Mouse (Mus musculus) heart, embryonic 12.5 days (tissue): ENCODE data around the gene H2-D1. TPM values are rescaled to one million over a fixed set of nuclear protein-coding genes. Genes with fewer than 3 reads are reported as not detected.

Source experiments
- ATAC-seq: fragments of 200-750 bp; cut with Nextera tagmentation; 2 replicates; pipeline ENCODE4 v1.8.0; 2017; ENCODE audit warnings: moderate TSS enrichment, moderate library complexity; ENCODE audit not compliant: insufficient number of reproducible peaks, low FRiP score
- H3K27ac ChIP-seq: fragments of 300-500 bp; sonication (generic); 2 replicates; pipeline ENCODE4 v1.5.1; 2016; ENCODE audit warnings: mild to moderate bottlenecking, moderate library complexity; ENCODE audit not compliant: poor library complexity, severe bottlenecking
- H3K27me3 ChIP-seq: fragments of 300-500 bp; sonication (generic); replicated peaks from 2 replicates; pipeline ENCODE4 v1.6.1; 2016; ENCODE audit warnings: mild to moderate bottlenecking, moderate library complexity
- H3K36me3 ChIP-seq: fragments of 300-500 bp; sonication (generic); 2 replicates; pipeline ENCODE4 v1.6.1; 2016; ENCODE audit warnings: mild to moderate bottlenecking, moderate library complexity
- H3K4me1 ChIP-seq: fragments of 300-500 bp; sonication (generic); replicated peaks from 2 replicates; pipeline ENCODE4 v1.6.1; 2016; ENCODE audit warnings: mild to moderate bottlenecking
- H3K4me2 ChIP-seq: fragments of 300-500 bp; sonication (generic); 2 replicates; pipeline ENCODE4 v1.6.1; 2016; ENCODE audit warnings: mild to moderate bottlenecking, moderate library complexity
- H3K4me3 ChIP-seq: fragments of 300-500 bp; sonication (generic); 2 replicates; pipeline ENCODE4 v1.5.1; 2016; ENCODE audit warnings: mild to moderate bottlenecking
- H3K9ac ChIP-seq: fragments of 300-500 bp; sonication (generic); 2 replicates; pipeline ENCODE4 v1.6.1; 2016; ENCODE audit warnings: mild to moderate bottlenecking, moderate library complexity
- H3K9me3 ChIP-seq: fragments of 300-500 bp; sonication (generic); replicated peaks from 2 replicates; pipeline ENCODE4 v1.6.1; 2016; ENCODE audit warnings: mild to moderate bottlenecking, moderate library complexity
- WGBS: fragments of 180-500 bp; shearing (Covaris S2); methylation state at CpG from one replicate; pipeline ENCODE4 v1.1.7; 2016; 5-methylcytosine and 5-hydroxymethylcytosine counted together
- polyA plus RNA-seq: library from polyadenylated mRNA; unstranded; fragments of >200 nt; fragmentation: Nextera tagmentation; extraction: Ambion mirVana; gene quantifications from 2 replicates; pipeline ENCODE4 v1.2.1, GENCODE M21; 2016

The H2-D1 gene
- polyA plus RNA-seq, 1 experiment from 2014 or later = 30.2 TPM

DNA sequence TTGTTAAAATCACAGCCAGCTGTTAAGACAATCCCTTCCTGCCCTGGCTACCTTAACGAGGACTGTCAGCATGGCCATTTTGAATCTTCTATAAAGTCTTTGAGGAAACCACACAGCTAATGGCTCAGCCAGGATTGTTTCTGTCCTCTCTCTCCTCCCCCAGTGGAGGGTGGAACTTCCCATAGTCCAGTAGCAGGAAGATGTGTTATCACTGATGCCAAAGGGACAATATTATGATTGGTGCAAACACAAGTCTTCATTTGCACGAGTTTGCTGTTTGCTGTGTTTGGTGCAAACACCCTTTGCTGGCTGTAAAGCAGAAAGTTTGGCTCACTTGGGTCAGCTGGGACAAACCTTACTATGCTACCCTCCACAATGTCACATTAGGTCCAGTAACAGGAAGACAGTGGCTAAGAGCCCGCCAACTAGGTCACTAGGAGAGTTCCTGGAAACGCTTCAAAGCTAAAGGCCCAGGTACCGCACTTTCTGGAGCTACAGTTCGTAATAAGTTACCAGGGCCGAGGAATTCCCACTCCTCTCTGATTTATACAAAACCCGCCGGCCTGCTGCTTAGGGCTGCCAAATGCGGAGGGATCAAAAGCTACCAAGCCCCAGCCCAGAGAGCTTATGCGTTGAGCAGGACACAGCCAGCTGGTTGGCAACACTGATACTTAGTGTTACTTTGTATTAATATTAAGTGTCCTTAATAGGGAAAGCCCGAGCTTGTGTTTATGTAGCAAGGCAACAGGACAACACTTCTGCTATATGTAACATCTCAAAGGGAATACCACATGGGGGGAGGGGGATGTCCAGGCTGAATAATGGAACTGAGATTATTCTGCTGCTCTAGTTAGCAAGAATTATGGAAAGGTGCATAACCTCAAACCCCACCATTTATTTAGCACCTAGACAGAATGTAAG, 21.9 kb upstream of the H2-D1 start:
- H3K4me1 ChIP-seq = peaks cover 41% of the 10 kb centered on the region
- H3K27ac ChIP-seq = peak overlapping the region; percentile 99
- peak overlapping the region; percentile 89 for H3K4me3 ChIP-seq
- H3K9ac ChIP-seq = peak overlapping the region; percentile 64; the same call in 1 of the 2 replicates
- H3K4me2 ChIP-seq = peak overlapping the region; percentile 95
- ATAC-seq = no peak
- H3K36me3 ChIP-seq = peaks cover 27% of the 10 kb centered on the region
- H3K9me3 ChIP-seq = no peaks in the 10 kb centered on the region
- 34% methylated on average over 12 of the region's 12 CpGs for WGBS
- no peaks in the 10 kb centered on the region for H3K27me3 ChIP-seq

DNA sequence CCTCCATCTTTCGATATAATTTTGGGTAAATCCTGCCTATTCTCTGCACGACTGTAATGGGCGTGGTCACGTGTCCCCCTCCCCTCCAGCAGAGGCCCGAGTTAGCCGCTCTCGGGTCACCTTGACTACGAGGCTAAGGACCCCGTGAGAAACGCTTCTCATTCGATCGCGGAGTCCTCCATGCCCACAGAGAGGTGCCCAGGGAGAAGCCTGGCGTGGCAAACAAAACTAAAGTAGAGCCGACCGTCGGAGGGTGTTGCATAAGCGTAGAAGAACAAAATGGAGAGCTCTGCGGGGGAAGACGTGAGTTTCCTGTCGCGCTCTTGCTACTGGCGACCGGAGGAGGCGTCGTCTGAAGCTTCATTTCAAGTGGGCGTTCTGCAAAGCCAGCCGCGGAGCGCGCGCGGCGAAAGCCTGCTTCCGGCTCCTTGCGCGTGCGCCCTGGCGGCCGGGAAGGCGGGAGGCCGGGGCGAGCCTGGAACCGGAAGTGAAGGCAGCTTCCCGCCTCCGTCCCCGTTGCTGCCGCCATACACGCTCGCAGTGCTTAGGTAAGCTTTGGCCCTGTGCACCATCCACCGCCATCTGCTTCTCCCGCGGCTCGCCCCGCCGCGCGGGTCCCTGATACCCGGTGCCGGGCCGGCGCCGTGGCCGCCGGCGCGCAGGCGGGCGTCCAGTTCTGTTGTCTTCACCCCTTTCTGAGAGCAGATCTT, 21.1 kb upstream of the H2-D1 start, which contains the start of gene Ddx39b:
Ddx39b (plus strand) TSS at position 442 of the 710 bp plus-strand sequence.
- under 1% methylated on average over 68 of the region's 69 CpGs for WGBS
- peak within 1 kb of the TSS; percentile 95 for H3K4me2 ChIP-seq
- H3K4me3 ChIP-seq = peak within 1 kb of the TSS; percentile 89
- peaks cover 48% of the 10 kb centered on the region for H3K4me1 ChIP-seq
- peak within 1 kb of the TSS; percentile 99 for H3K9ac ChIP-seq
- ATAC-seq = peak; percentile 91
- no peaks in the 10 kb centered on the region for H3K27me3 ChIP-seq
- H3K9me3 ChIP-seq = no peaks in the 10 kb centered on the region
- H3K27ac ChIP-seq = peak within 1 kb of the TSS; percentile 99
- peaks cover 35% of the 10 kb centered on the region for H3K36me3 ChIP-seq

DNA sequence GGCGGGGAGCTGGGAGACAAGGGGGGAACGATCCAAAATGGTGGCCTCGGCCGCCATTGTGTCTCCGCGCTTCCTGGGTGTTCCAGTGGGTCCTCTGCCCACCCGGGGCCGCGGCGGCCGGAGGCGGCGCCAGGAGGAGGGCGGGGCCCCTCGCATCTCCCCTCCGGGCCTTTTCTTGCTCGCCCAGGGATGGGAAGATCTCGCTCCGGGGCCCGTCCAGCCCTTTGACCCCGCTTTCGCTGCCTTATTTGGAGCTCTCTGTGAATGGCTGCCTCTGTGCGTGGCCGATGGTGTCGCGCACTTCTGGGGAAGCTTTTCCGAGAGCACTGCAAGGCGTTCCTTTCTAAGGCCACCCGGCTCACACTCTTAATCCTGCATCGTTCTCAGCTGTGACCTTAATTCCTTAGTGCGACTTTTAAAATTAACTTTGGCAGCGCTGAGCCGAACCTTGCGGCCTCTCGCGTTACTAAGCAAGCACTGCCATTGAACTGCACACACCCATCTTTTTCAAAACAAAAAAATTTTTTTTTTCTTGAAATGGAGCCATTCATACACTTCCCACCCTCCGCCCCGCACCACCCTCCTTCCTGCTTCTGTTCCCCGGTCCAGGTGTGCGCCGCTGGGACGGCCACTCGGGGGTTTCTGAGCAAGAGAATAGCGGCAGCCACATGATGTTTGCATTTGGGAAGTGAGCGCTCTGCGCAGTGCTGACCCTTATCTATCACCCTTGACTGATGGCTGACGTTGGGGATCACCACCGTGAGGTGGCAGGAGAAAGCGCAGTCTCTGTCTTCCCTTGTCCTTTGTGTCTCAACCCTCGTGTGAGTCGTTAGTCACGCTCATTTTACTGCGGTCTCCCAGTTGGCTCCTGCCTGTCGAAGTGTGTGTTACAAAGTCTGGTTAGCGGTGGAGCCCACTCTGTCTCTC, 20.3 kb upstream of the H2-D1 start:
- H3K9me3 ChIP-seq = no peaks in the 10 kb centered on the region
- under 1% methylated on average over 54 of the region's 55 CpGs for WGBS
- H3K36me3 ChIP-seq = peaks cover 43% of the 10 kb centered on the region
- H3K4me1 ChIP-seq = peaks cover 46% of the 10 kb centered on the region
- peak overlapping the region; percentile 99 for H3K9ac ChIP-seq
- ATAC-seq = peak; percentile 59
- H3K4me3 ChIP-seq = peak overlapping the region; percentile 89
- no peaks in the 10 kb centered on the region for H3K27me3 ChIP-seq
- H3K27ac ChIP-seq = peak overlapping the region; percentile 99
- peak overlapping the region; percentile 95 for H3K4me2 ChIP-seq

DNA sequence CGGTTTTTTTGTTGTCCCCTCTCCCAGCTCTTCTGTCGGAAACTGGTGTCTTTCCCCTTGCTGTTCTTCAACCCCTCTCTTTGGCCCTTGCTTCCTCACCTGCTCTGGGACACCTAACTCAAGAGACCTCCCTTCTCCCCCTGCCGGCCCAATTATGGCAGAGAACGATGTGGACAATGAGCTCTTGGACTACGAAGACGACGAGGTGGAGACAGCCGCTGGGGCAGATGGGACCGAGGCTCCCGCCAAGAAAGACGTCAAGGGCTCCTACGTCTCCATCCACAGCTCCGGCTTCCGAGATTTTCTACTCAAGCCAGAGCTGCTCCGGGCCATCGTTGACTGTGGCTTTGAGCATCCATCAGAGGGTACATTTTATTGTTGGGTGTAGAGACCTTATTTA, 19.4 kb upstream of the H2-D1 start:
- peak overlapping the region; percentile 99 for H3K9ac ChIP-seq
- H3K27me3 ChIP-seq = no peaks in the 10 kb centered on the region
- H3K9me3 ChIP-seq = no peaks in the 10 kb centered on the region
- H3K36me3 ChIP-seq = peaks cover 51% of the 10 kb centered on the region
- H3K4me3 ChIP-seq = peak overlapping the region; percentile 89
- H3K4me2 ChIP-seq = peak overlapping the region; percentile 95
- WGBS = 13% methylated on average over 16 of the region's 16 CpGs
- peaks cover 46% of the 10 kb centered on the region for H3K4me1 ChIP-seq
- ATAC-seq = no peak
- H3K27ac ChIP-seq = peak overlapping the region; percentile 99

DNA sequence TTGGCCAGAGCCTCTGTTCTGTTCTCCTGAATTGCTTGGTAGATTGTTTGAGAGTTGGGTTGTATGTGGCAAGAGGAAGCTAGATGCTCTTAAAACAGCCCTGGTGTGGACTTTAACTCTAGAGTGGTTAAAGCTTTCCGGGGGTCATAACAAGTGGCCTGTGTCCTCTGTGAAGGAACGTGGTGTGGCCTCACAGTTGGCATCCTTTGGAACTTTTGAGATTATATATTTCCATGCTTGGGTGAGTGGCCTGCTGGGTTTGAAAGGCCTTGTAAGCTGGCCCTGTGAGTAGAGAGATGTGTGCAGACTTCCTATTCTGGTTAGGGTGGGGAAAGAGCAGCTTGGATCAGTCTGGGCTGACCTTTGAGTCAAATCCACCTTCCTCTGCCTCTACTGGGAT, 17.5 kb upstream of the H2-D1 start:
- Histone ChIP-seq H3K4me2 (peak overlapping the region; percentile 95; the same call in 1 of the 2 replicates), H3K4me3 (peak overlapping the region; percentile 89), H3K27ac (no peak overlapping the region), H3K27me3 (no peaks in the 10 kb centered on the region), H3K4me1 (peaks cover 45% of the 10 kb centered on the region), H3K36me3 (peaks cover 70% of the 10 kb centered on the region), H3K9me3 (no peaks in the 10 kb centered on the region), H3K9ac (peak overlapping the region; percentile 99)
- WGBS = 79% methylated on average over 2 of the region's 2 CpGs
- ATAC-seq = no peak

DNA sequence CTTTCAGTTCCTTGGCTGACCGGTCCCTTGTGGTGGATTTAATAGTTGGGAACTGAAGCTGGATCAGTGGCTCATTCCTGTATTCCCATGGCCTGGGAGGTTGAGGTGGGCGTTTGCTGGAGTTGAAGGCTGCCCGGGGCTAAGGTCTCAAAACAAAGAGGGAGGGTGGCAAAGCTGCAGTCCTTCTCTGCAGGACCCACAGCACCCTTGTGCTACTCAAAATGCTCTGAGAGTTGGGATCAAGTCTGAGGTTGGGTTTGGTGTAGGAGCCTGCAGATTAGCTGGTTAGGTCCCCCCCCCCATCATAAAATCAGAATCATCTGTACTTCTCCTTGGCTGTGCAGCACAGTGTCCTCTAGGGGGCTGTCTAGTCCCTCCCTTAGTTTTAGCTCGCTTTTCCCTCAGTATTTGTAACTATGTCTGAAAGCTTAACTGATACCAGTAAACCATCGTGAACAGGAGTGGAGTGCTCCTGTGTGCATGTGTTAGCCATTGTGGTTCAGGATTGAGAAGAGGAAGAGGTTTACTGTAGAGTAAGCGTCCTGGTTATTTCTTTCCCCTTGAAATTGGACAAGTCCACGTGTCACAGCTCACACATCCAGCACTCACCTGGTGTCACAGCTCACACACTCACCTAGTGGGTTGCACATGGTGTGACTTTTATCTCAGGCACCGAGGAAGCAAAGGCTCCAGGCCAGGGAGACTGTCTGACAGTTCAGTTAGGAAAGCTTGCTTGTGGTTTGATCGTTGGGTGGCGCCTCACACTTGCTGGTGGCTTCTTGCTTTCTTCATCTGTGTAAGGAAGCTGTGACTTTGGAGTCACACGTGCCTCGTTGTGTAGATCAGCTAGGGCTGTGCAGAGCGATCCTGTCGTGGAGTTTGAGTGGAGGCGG, 16.6 kb upstream of the H2-D1 start:
- Histone ChIP-seq H3K4me3 (no peak overlapping the region), H3K36me3 (peaks cover 79% of the 10 kb centered on the region), H3K4me2 (no peak overlapping the region), H3K27ac (no peak overlapping the region), H3K9ac (peak overlapping the region; percentile 7; the same call in 1 of the 2 replicates), H3K9me3 (no peaks in the 10 kb centered on the region), H3K27me3 (no peaks in the 10 kb centered on the region), H3K4me1 (peaks cover 35% of the 10 kb centered on the region)
- 87% methylated on average over 15 of the region's 15 CpGs for WGBS
- no peak for ATAC-seq

DNA sequence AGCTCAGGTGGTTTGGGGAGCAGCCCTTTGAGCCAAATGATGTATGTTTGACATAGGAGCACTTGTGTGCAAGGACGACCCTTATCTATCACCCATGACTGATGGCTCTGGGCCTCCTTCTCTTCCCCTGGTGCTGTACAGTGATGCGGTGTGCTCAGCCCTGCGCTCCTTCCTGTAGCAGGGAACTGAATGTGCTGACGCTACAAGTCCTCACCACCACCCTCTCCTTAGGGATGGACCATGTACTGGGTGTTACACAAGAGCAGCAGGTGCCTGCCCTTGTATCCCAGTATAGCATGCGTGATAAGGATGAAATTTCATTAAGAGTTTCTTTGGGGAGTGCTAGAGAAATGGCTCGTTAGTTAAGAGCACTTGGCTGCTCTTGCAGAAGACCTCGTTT, 15.4 kb upstream of the H2-D1 start:
- no peak overlapping the region for H3K4me2 ChIP-seq
- no peaks in the 10 kb centered on the region for H3K9me3 ChIP-seq
- no peak overlapping the region for H3K4me3 ChIP-seq
- peaks cover 35% of the 10 kb centered on the region for H3K4me1 ChIP-seq
- ATAC-seq = no peak
- H3K9ac ChIP-seq = no peak overlapping the region
- H3K36me3 ChIP-seq = peaks cover 90% of the 10 kb centered on the region
- H3K27ac ChIP-seq = no peak overlapping the region
- 83% methylated on average over 7 of the region's 7 CpGs for WGBS
- H3K27me3 ChIP-seq = no peaks in the 10 kb centered on the region

DNA sequence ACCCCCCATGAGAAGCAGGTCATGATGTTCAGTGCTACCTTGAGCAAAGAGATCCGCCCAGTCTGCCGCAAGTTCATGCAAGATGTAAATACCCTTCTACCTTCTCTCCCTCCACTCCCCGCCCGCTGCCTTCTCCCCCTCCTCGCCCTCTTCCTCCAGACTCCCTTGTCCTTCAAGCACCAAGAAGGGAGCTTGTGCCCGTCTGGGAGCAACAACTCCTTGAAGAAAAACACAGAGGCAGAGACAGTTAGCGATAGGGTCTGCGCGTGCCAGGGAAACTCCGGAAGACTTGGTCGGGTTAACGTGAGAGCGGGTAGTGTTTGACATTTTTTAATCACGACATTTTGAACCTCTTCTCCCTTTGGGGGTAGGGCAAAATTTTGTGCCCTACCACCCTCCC, 13.5 kb upstream of the H2-D1 start:
- WGBS = 93% methylated on average over 14 of the region's 14 CpGs

DNA sequence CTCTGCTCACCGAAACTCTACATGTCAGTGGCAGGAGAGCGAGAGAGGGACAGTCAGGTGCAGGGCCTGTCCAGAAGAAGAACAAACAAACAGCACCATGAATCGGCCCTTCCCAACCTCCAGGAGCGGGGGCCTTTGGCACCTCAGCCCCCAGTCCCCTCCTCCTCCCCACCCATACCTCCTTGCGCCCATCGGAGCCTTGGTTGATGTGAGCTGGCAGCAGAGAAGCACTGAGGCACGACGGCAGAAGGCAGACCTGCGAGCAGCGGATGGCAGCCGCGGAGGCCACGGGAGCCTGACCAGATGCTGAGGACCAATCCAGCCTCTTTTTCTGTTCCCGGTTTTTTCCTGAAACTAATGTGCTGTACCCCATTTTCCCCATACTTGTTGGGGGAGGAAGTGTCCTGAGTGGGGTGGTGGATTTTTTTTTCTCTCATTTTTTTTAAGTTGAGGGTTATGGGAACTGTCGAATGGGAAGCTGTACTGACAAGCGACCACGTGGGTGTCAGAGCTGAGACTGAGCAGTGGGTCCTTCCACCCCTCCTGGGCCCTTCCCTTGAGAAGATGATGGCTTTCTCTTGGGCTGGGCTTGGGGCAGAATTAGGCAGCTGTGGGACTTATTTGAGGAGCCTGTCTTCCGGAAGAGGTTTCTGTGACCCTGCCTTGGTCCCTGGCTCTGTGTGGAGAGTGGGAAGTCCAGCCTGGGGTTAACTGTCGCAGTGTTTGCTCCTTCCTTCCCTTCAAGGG, 12.9 kb upstream of the H2-D1 start:
- no peaks in the 10 kb centered on the region for H3K27me3 ChIP-seq

More for the DNA sequence above, 13.5 kb upstream of the H2-D1 start:
- peaks cover 25% of the 10 kb centered on the region for H3K4me1 ChIP-seq
- H3K9ac ChIP-seq = no peak overlapping the region
- H3K4me2 ChIP-seq = no peak overlapping the region
- H3K36me3 ChIP-seq = peaks cover 98% of the 10 kb centered on the region
- H3K4me3 ChIP-seq = no peak overlapping the region
- ATAC-seq = no peak
- no peaks in the 10 kb centered on the region for H3K27me3 ChIP-seq
- no peak overlapping the region for H3K27ac ChIP-seq
- H3K9me3 ChIP-seq = no peaks in the 10 kb centered on the region

More for the DNA sequence above, 12.9 kb upstream of the H2-D1 start:
- H3K4me1 ChIP-seq = peaks cover 19% of the 10 kb centered on the region
- no peak overlapping the region for H3K9ac ChIP-seq
- no peak overlapping the region for H3K27ac ChIP-seq
- peaks cover 96% of the 10 kb centered on the region for H3K36me3 ChIP-seq
- no peaks in the 10 kb centered on the region for H3K9me3 ChIP-seq
- WGBS = 94% methylated on average over 19 of the region's 19 CpGs
- ATAC-seq = no peak
- no peak overlapping the region for H3K4me2 ChIP-seq
- no peak overlapping the region for H3K4me3 ChIP-seq
